Mouse (Mus musculus) neutrophil, adult 5-6 weeks (primary cell): ENCODE results near the gene Glis2. TPM values are rescaled to one million over a fixed set of nuclear protein-coding genes. Genes with fewer than 3 reads are reported as not detected.
"Not testable (repeated sequence)": the region's sequence is repeated elsewhere in the genome, so short reads cannot be mapped to it uniquely, and the experiment has no call there.

ENCODE experiments used
- ATAC-seq: fragments of 151-379, 151-347 bp; 2 replicates; pipeline ENCODE4 v1.8.0; 2017; ENCODE audit warnings: mild to moderate bottlenecking, moderate TSS enrichment; ENCODE audit not compliant: insufficient number of reproducible peaks, poor library complexity, low FRiP score, severe bottlenecking; ENCODE audit errors: extremely low read depth
- total RNA-seq: library from RNA; stranded (forward); fragments of 200-1000 nt; gene quantifications from 2 replicates; pipeline ENCODE4 v1.2.3, GENCODE M21; 2017

Gene Glis2
- total RNA-seq, 1 experiment from 2014 or later: not detected

- ATAC-seq: no peak
Observed at GRCm38 (mm10) chr16:4576873-4577272, 17.6 kb upstream of the Glis2 start.

- ATAC-seq: no peak
Observed at GRCm38 (mm10) chr16:4578630-4579029, 15.9 kb upstream of the Glis2 start.

GRCm38 (mm10) chr16:4581179-4581578, 13.3 kb upstream of the Glis2 start:
- not testable (repeated sequence) for ATAC-seq

GRCm38 (mm10) chr16:4583807-4584206, 10.7 kb upstream of the Glis2 start:
- no peak for ATAC-seq

- ATAC-seq: no peak
Observed at GRCm38 (mm10) chr16:4584438-4584837, 10.1 kb upstream of the Glis2 start.

GRCm38 (mm10) chr16:4585642-4586530, 8.6 kb upstream of the Glis2 start:
- peak; percentile 3; the same call in 1 of the 2 replicates for ATAC-seq

- peak; percentile 96 for ATAC-seq
Observed at GRCm38 (mm10) chr16:4586531-4587123, 7.9 kb upstream of the Glis2 start.

GRCm38 (mm10) chr16:4587516-4588210, 6.8 kb upstream of the Glis2 start:
- no peak for ATAC-seq

- ATAC-seq: no peak
Observed at GRCm38 (mm10) chr16:4590236-4590635, 4.3 kb upstream of the Glis2 start.

- ATAC-seq: 0 out of 2 replicates have a peak, but pooled peaks have one; percentile 18
Observed at GRCm38 (mm10) chr16:4592909-4593875, 1.3 kb upstream of the Glis2 start.

- ATAC-seq: no peak
Observed at GRCm38 (mm10) chr16:4594814-4595526, 457 bp downstream of the Glis2 start.

GRCm38 (mm10) chr16:4595527-4595963, 1.0 kb downstream of the Glis2 start:
- ATAC-seq: no peak

- ATAC-seq: no peak
Observed at GRCm38 (mm10) chr16:4596141-4596728, 1.7 kb downstream of the Glis2 start.

GRCm38 (mm10) chr16:4596836-4597235, 2.3 kb downstream of the Glis2 start:
- ATAC-seq: no peak

- ATAC-seq: no peak
Observed at GRCm38 (mm10) chr16:4597296-4597695, 2.8 kb downstream of the Glis2 start.

- ATAC-seq: no peak
Observed at GRCm38 (mm10) chr16:4598041-4598440, 3.5 kb downstream of the Glis2 start.

GRCm38 (mm10) chr16:4598891-4599543, 4.5 kb downstream of the Glis2 start:
- no peak for ATAC-seq
